Mouse (Mus musculus) left cerebral cortex, postnatal 4 days (tissue): ENCODE measurements at regions not wholly inside any gene's neighbourhood (a gene's known extent, or its start where the extent isn't known, plus 50 kb on each side); places are given as distances from the start of the nearest gene placed in this dataset.

Experiments used
- DNase-seq: peaks from one replicate; pipeline ENCODE4 v3.0.0-alpha.2; 2022
- intact Hi-C: fragments of 180-260 bp; cut with DNase I; formaldehyde crosslinking; loops from one replicate; pipeline ENCODE4 v1.15.1; 2025

GRCm38 (mm10) chr12:7382455-7382854 is 595.0 kb upstream of the Apob start:
- intact Hi-C loops, result no loop called here
- no peak for DNase-seq

GRCm38 (mm10) chr12:7403800-7404199 is 573.6 kb upstream of the Apob start:
- DNase-seq, result peak; percentile 49
- intact Hi-C loops, result no loop called here

- intact Hi-C loops, result no loop called here
- DNase-seq, result no peak
Observed at GRCm38 (mm10) chr12:7411810-7412209, 565.6 kb upstream of the Apob start.

- no peak for DNase-seq
- intact Hi-C loops, result no loop called here
Observed at GRCm38 (mm10) chr12:7420276-7420675, 557.2 kb upstream of the Apob start.

GRCm38 (mm10) chr12:7421826-7422540 is 555.5 kb upstream of the Apob start:
- DNase-seq, result no peak
- intact Hi-C loops, result no loop called here

GRCm38 (mm10) chr12:7430981-7431380 is 546.5 kb upstream of the Apob start:
- intact Hi-C loops, result no loop called here
- DNase-seq, result no peak

GRCm38 (mm10) chr12:7445238-7445637 is 532.2 kb upstream of the Apob start:
- intact Hi-C loops, result no loop called here
- no peak for DNase-seq

GRCm38 (mm10) chr12:7450506-7450905 is 526.9 kb upstream of the Apob start:
- intact Hi-C loops, result no loop called here
- no peak for DNase-seq

- DNase-seq, result peak; percentile 1
Observed at GRCm38 (mm10) chr12:7457036-7457435, 520.4 kb upstream of the Apob start.

GRCm38 (mm10) chr12:7457544-7457943 is 519.9 kb upstream of the Apob start:
- intact Hi-C loops, result no loop called here
- no peak for DNase-seq

More at GRCm38 (mm10) chr12:7457036-7457435, 520.4 kb upstream of the Apob start:
- intact Hi-C loops, result no loop called here

- intact Hi-C loops, result no loop called here
- DNase-seq, result no peak
Observed at GRCm38 (mm10) chr12:7464947-7465346, 512.5 kb upstream of the Apob start.

GRCm38 (mm10) chr12:7512579-7513248 is 464.7 kb upstream of the Apob start:
- intact Hi-C loops, result no loop called here
- no peak for DNase-seq

- no peak for DNase-seq
- intact Hi-C loops, result no loop called here
Observed at GRCm38 (mm10) chr12:7537389-7537788, 440.1 kb upstream of the Apob start.

- intact Hi-C loops, result no loop called here
- DNase-seq, result peak; percentile 8
Observed at GRCm38 (mm10) chr12:7543281-7543981, 434.0 kb upstream of the Apob start.

GRCm38 (mm10) chr12:7548759-7549158 is 428.7 kb upstream of the Apob start:
- intact Hi-C loops, result no loop called here
- no peak for DNase-seq

GRCm38 (mm10) chr12:7560245-7560644 is 417.2 kb upstream of the Apob start:
- intact Hi-C loops, result no loop called here
- no peak for DNase-seq

GRCm38 (mm10) chr12:7576081-7576480 is 401.4 kb upstream of the Apob start:
- intact Hi-C loops, result no loop called here
- no peak for DNase-seq

GRCm38 (mm10) chr12:7587501-7587900 is 389.9 kb upstream of the Apob start:
- intact Hi-C loops, result no loop called here
- DNase-seq, result peak; percentile 17

GRCm38 (mm10) chr12:7611272-7612092 is 366.0 kb upstream of the Apob start:
- no peak for DNase-seq
- intact Hi-C loops, result no loop called here

GRCm38 (mm10) chr12:7636417-7637175 is 340.9 kb upstream of the Apob start:
- no peak for DNase-seq
- intact Hi-C loops, result no loop called here
